Mouse (Mus musculus): ENCODE measurements at regions not wholly inside any gene's neighbourhood (a gene's known extent, or its start where the extent isn't known, plus 50 kb on each side); places are given as distances from the start of the nearest gene placed in this dataset.

GRCm38 (mm10) chr13:11177642-11178420 lies 817.2 kb upstream of the Chrm3 start:
- TF ChIP-seq CTCF (IDR thresholded peaks at IDR 0.05; ENCODE audit: low read depth, low read length), result no peak
- no peak for TF ChIP-seq POLR2A (IDR thresholded peaks at IDR 0.05; ENCODE audit: borderline replicate concordance, low read depth, low read length)

Data from bone marrow macrophage, adult 2 months (primary cell).